Mouse (Mus musculus) testis, adult 2 months (tissue): ENCODE measurements around the gene Procr.

ENCODE experiments used
- CTCF ChIP-seq: fragments of 200-500 bp; IDR thresholded peaks from 2 replicates; pipeline ENCODE4 v1.5.1; 2012; ENCODE audit warnings: low read depth, mild to moderate bottlenecking, inconsistent platforms, low read length, moderate library complexity; ENCODE audit not compliant: control insufficient read depth, insufficient read depth, insufficient replicate concordance
- POLR2A ChIP-seq: fragments of 200-500 bp; IDR thresholded peaks from 2 replicates; pipeline ENCODE4 v1.6.1; 2012; ENCODE audit warnings: low read depth, mild to moderate bottlenecking, inconsistent platforms, low read length, moderate library complexity; ENCODE audit not compliant: control insufficient read depth

GRCm38 (mm10) chr2:155774261-155774926 is 23.5 kb downstream of the Procr start:
- TF ChIP-seq POLR2A (no peak), CTCF (no peak)
